Mouse (Mus musculus): ENCODE measurements around the gene Lin7c. TPM values are rescaled to one million over a fixed set of nuclear protein-coding genes. Genes with fewer than 3 reads are reported as not detected.
A peak's percentile ranks its signal among the peaks of the same experiment; 100 is the strongest.
"Not testable (repeated sequence)": the region's sequence is repeated elsewhere in the genome, so short reads cannot be mapped to it uniquely, and the experiment has no call there.

Gene Lin7c
- polyA plus RNA-seq (2014; fragmentation: Nextera tagmentation; extraction: Ambion mirVana) = 43.0 and 44.3 TPM in 2 replicates

GRCm38 (mm10) chr2:109890597-109890996 is at the start of gene Lin7c:
Lin7c (plus strand) TSS chr2:109890853.
- H3K4me2 ChIP-seq (ENCODE audit: low read length) = peak within 1 kb of the TSS; percentile 90
- H3K4me1 ChIP-seq (ENCODE audit: control insufficient read depth in 2 of 2, insufficient read depth in 2 of 2, low read length in 2 of 2) = peaks cover 0 to 16% of the 10 kb centered on the region in 2 experiments; a peak in 2 of 4 replicates
- peak; percentile 99 for ATAC-seq (ENCODE audit: insufficient number of reproducible peaks, insufficient read depth, low FRiP score, low read depth)
- H3K9me3 ChIP-seq (ENCODE audit: control insufficient read depth, low read length) = no peaks in the 10 kb centered on the region
- under 1% methylated on average over 41 of the region's 42 CpGs for WGBS
- H3K9ac ChIP-seq (ENCODE audit: low read length) = peak within 1 kb of the TSS; percentile 98
- no peaks in the 10 kb centered on the region for H3K27me3 ChIP-seq (ENCODE audit: control insufficient read depth, insufficient read depth, low read length)
- peaks cover 16% of the 10 kb centered on the region for H3K36me3 ChIP-seq (ENCODE audit: control insufficient read depth, insufficient read depth, low read length)
- H3K27ac ChIP-seq (replicated peaks in 1 of 2; ENCODE audit: control insufficient read depth in 1 of 2, insufficient read depth in 1 of 2, low read depth in 2 of 2, low read length in 2 of 2) = peak within 1 kb of the TSS; percentile 72 to 94
- peak within 1 kb of the TSS; percentile 86 to 97 for H3K4me3 ChIP-seq (ENCODE audit: control insufficient read depth in 1 of 2, insufficient read depth in 1 of 2, low read depth in 1 of 2, low read length in 2 of 2)

GRCm38 (mm10) chr2:109846401-109846800 is 44.3 kb upstream of the Lin7c start:
- WGBS = 52% methylated on average over 4 of the region's 4 CpGs
- no peak for ATAC-seq (ENCODE audit: insufficient number of reproducible peaks, insufficient read depth, low FRiP score, low read depth)

DNA sequence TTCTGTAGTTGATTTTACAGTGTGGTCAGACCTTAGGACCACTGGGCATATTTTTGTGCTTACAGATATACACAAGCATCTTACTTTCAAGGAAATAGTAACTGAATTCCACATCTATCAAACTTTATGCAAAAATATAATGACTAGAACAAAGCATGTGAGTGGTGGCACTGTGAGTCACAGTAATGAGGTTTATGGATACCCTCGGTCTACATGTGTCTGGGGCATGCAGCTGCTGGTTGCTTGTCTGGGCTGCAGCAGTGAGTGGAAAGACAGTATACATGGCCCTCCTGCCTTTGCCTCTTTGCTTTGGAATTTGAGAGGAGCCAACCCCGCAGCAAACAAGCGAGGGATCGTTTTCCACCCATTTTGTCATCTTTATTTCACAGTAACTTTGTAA is 42.3 kb upstream of the Lin7c start:
- 66% methylated on average over 4 of the region's 4 CpGs for WGBS
- H3K27ac ChIP-seq (replicated peaks in 1 of 2; ENCODE audit: control insufficient read depth in 1 of 2, insufficient read depth in 1 of 2, low read depth in 2 of 2, low read length in 2 of 2) = no peak overlapping the region
- no peak overlapping the region for H3K9ac ChIP-seq (ENCODE audit: low read length)
- no peaks in the 10 kb centered on the region for H3K4me1 ChIP-seq (ENCODE audit: control insufficient read depth in 2 of 2, insufficient read depth in 2 of 2, low read length in 2 of 2)
- H3K9me3 ChIP-seq (ENCODE audit: control insufficient read depth, low read length) = no peaks in the 10 kb centered on the region
- H3K27me3 ChIP-seq (ENCODE audit: control insufficient read depth, insufficient read depth, low read length) = no peaks in the 10 kb centered on the region
- H3K4me3 ChIP-seq (ENCODE audit: control insufficient read depth in 1 of 2, insufficient read depth in 1 of 2, low read depth in 1 of 2, low read length in 2 of 2) = no peak overlapping the region
- H3K36me3 ChIP-seq (ENCODE audit: control insufficient read depth, insufficient read depth, low read length) = no peaks in the 10 kb centered on the region
- ATAC-seq (ENCODE audit: insufficient number of reproducible peaks, insufficient read depth, low FRiP score, low read depth) = no peak
- no peak overlapping the region for H3K4me2 ChIP-seq (ENCODE audit: low read length)

More at GRCm38 (mm10) chr2:109846401-109846800, 44.3 kb upstream of the Lin7c start:
- Histone ChIP-seq H3K9ac (ENCODE audit: low read length) (no peak overlapping the region), H3K4me3 (ENCODE audit: control insufficient read depth in 1 of 2, insufficient read depth in 1 of 2, low read depth in 1 of 2, low read length in 2 of 2) (no peak overlapping the region), H3K27me3 (ENCODE audit: control insufficient read depth, insufficient read depth, low read length) (no peaks in the 10 kb centered on the region), H3K9me3 (ENCODE audit: control insufficient read depth, low read length) (no peaks in the 10 kb centered on the region), H3K4me1 (ENCODE audit: control insufficient read depth in 2 of 2, insufficient read depth in 2 of 2, low read length in 2 of 2) (no peaks in the 10 kb centered on the region), H3K36me3 (ENCODE audit: control insufficient read depth, insufficient read depth, low read length) (no peaks in the 10 kb centered on the region), H3K4me2 (ENCODE audit: low read length) (no peak overlapping the region), H3K27ac (replicated peaks in 1 of 2; ENCODE audit: control insufficient read depth in 1 of 2, insufficient read depth in 1 of 2, low read depth in 2 of 2, low read length in 2 of 2) (no peak overlapping the region)

- Histone ChIP-seq H3K4me2 (ENCODE audit: low read length) (no peak overlapping the region), H3K4me1 (ENCODE audit: control insufficient read depth in 2 of 2, insufficient read depth in 2 of 2, low read length in 2 of 2) (no peaks in the 10 kb centered on the region), H3K9me3 (ENCODE audit: control insufficient read depth, low read length) (no peaks in the 10 kb centered on the region), H3K27ac (replicated peaks in 1 of 2; ENCODE audit: control insufficient read depth in 1 of 2, insufficient read depth in 1 of 2, low read depth in 2 of 2, low read length in 2 of 2) (no peak overlapping the region), H3K36me3 (ENCODE audit: control insufficient read depth, insufficient read depth, low read length) (no peaks in the 10 kb centered on the region), H3K4me3 (ENCODE audit: control insufficient read depth in 1 of 2, insufficient read depth in 1 of 2, low read depth in 1 of 2, low read length in 2 of 2) (no peak overlapping the region), H3K27me3 (ENCODE audit: control insufficient read depth, insufficient read depth, low read length) (no peaks in the 10 kb centered on the region), H3K9ac (ENCODE audit: low read length) (no peak overlapping the region)
- no peak for ATAC-seq (ENCODE audit: insufficient number of reproducible peaks, insufficient read depth, low FRiP score, low read depth)
- WGBS = 48% methylated on average over 8 of the region's 8 CpGs
These were observed 41.9 kb upstream of the Lin7c start for GRCm38 (mm10) chr2:109848715-109849114.

DNA sequence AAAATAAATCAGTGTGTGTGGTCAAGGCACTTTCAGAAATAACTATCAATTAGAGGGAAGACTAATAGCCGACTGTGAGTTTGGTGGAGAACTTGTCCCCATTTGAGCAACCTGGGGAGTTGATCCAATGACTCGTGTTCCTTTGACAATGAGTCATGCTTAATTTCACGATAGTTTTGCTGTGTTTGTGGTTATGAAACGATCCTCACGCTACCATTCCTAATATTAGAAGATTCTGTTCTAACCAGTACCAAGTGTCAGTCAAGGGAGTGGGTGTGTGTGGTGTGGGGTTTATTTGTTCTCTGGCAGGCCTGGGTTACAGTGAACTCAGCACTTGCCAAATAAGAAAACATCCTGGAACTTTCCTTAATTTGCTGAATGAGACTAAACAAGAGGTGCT is 35.1 kb upstream of the Lin7c start:
- Histone ChIP-seq H3K4me2 (ENCODE audit: low read length) (no peak overlapping the region), H3K36me3 (ENCODE audit: control insufficient read depth, insufficient read depth, low read length) (no peaks in the 10 kb centered on the region), H3K27me3 (ENCODE audit: control insufficient read depth, insufficient read depth, low read length) (no peaks in the 10 kb centered on the region), H3K9me3 (ENCODE audit: control insufficient read depth, low read length) (no peaks in the 10 kb centered on the region), H3K9ac (ENCODE audit: low read length) (no peak overlapping the region), H3K27ac (replicated peaks in 1 of 2; ENCODE audit: control insufficient read depth in 1 of 2, insufficient read depth in 1 of 2, low read depth in 2 of 2, low read length in 2 of 2) (no peak overlapping the region), H3K4me3 (ENCODE audit: control insufficient read depth in 1 of 2, insufficient read depth in 1 of 2, low read depth in 1 of 2, low read length in 2 of 2) (no peak overlapping the region), H3K4me1 (ENCODE audit: control insufficient read depth in 2 of 2, insufficient read depth in 2 of 2, low read length in 2 of 2) (no peaks in the 10 kb centered on the region)
- WGBS = 76% methylated on average over 5 of the region's 5 CpGs
- ATAC-seq (ENCODE audit: insufficient number of reproducible peaks, insufficient read depth, low FRiP score, low read depth) = no peak

GRCm38 (mm10) chr2:109859671-109860070 is 31.0 kb upstream of the Lin7c start:
- Histone ChIP-seq H3K4me1 (ENCODE audit: control insufficient read depth in 2 of 2, insufficient read depth in 2 of 2, low read length in 2 of 2) (no peaks in the 10 kb centered on the region), H3K9me3 (ENCODE audit: control insufficient read depth, low read length) (no peaks in the 10 kb centered on the region), H3K4me2 (ENCODE audit: low read length) (no peak overlapping the region), H3K9ac (ENCODE audit: low read length) (no peak overlapping the region), H3K4me3 (ENCODE audit: control insufficient read depth in 1 of 2, insufficient read depth in 1 of 2, low read depth in 1 of 2, low read length in 2 of 2) (no peak overlapping the region), H3K27me3 (ENCODE audit: control insufficient read depth, insufficient read depth, low read length) (no peaks in the 10 kb centered on the region), H3K27ac (replicated peaks in 1 of 2; ENCODE audit: control insufficient read depth in 1 of 2, insufficient read depth in 1 of 2, low read depth in 2 of 2, low read length in 2 of 2) (no peak overlapping the region), H3K36me3 (ENCODE audit: control insufficient read depth, insufficient read depth, low read length) (no peaks in the 10 kb centered on the region)
- WGBS = 61% methylated on average over 2 of the region's 2 CpGs
- ATAC-seq (ENCODE audit: insufficient number of reproducible peaks, insufficient read depth, low FRiP score, low read depth) = no peak

- 85% methylated on average over 3 of the region's 3 CpGs for WGBS
- H3K9ac ChIP-seq (ENCODE audit: low read length) = no peak overlapping the region
- H3K27ac ChIP-seq (replicated peaks in 1 of 2; ENCODE audit: control insufficient read depth in 1 of 2, insufficient read depth in 1 of 2, low read depth in 2 of 2, low read length in 2 of 2) = no peak overlapping the region
- ATAC-seq (ENCODE audit: insufficient number of reproducible peaks, insufficient read depth, low FRiP score, low read depth) = no peak
- H3K4me1 ChIP-seq (ENCODE audit: control insufficient read depth in 2 of 2, insufficient read depth in 2 of 2, low read length in 2 of 2) = no peaks in the 10 kb centered on the region
- H3K9me3 ChIP-seq (ENCODE audit: control insufficient read depth, low read length) = no peaks in the 10 kb centered on the region
- no peaks in the 10 kb centered on the region for H3K36me3 ChIP-seq (ENCODE audit: control insufficient read depth, insufficient read depth, low read length)
- no peaks in the 10 kb centered on the region for H3K27me3 ChIP-seq (ENCODE audit: control insufficient read depth, insufficient read depth, low read length)
- H3K4me2 ChIP-seq (ENCODE audit: low read length) = no peak overlapping the region
- H3K4me3 ChIP-seq (ENCODE audit: control insufficient read depth in 1 of 2, insufficient read depth in 1 of 2, low read depth in 1 of 2, low read length in 2 of 2) = no peak overlapping the region
These were observed 29.8 kb upstream of the Lin7c start for GRCm38 (mm10) chr2:109860832-109861231.

DNA sequence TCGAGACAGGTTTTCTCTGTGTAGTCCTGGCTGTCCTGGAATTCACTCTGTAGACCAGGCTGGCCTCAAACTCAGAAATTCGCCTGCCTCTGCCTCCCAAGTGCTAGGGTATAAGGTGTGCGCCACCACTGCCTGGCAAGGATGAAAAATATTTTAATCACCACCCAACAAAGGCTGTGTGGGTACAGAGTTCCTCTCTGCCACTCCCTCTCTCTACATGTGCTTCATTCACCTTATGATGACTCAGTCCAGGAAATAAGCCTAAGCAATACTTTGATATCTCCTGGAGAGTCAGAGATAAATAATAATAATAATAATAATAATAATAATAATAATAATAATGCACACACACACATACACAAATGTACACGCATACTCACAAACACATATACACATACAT is 11.2 kb upstream of the Lin7c start:
- H3K4me1 ChIP-seq (ENCODE audit: control insufficient read depth in 2 of 2, insufficient read depth in 2 of 2, low read length in 2 of 2); ATAC-seq (ENCODE audit: insufficient number of reproducible peaks, insufficient read depth, low FRiP score, low read depth); H3K9me3 ChIP-seq (ENCODE audit: control insufficient read depth, low read length); H3K4me3 ChIP-seq (ENCODE audit: control insufficient read depth in 1 of 2, insufficient read depth in 1 of 2, low read depth in 1 of 2, low read length in 2 of 2); H3K9ac ChIP-seq (ENCODE audit: low read length); H3K4me2 ChIP-seq (ENCODE audit: low read length); H3K27ac ChIP-seq (replicated peaks in 1 of 2; ENCODE audit: control insufficient read depth in 1 of 2, insufficient read depth in 1 of 2, low read depth in 2 of 2, low read length in 2 of 2); H3K27me3 ChIP-seq (ENCODE audit: control insufficient read depth, insufficient read depth, low read length); H3K36me3 ChIP-seq (ENCODE audit: control insufficient read depth, insufficient read depth, low read length): not testable (repeated sequence)
- 61% methylated on average over 4 of the region's 4 CpGs for WGBS

Data from heart, embryonic 14.5 days (tissue).